Mouse (Mus musculus): Measurements from ENCODE around the gene Rcsd1. TPM values are rescaled to one million over a fixed set of nuclear protein-coding genes. Genes with fewer than 3 reads are reported as not detected.

Gene Rcsd1
- total and polyA plus RNA-seq, 3 experiments, result 22.7 to 81.1 (median 35.7) TPM

GRCm38 (mm10) chr1:165735826-165736818 lies 26.6 kb upstream of the Rcsd1 start:
- Histone ChIP-seq H3K27me3 (replicated peaks) (no peaks in the 10 kb centered on the region), H3K9ac (ENCODE audit: insufficient read depth, low read depth) (peak overlapping the region; percentile 21; the same call in 1 of the 2 replicates), H3K27ac (ENCODE audit: insufficient read depth, low read depth) (no peak overlapping the region), H3K9me3 (replicated peaks; ENCODE audit: low read length) (no peaks in the 10 kb centered on the region), H3K4me1 (ENCODE audit: control insufficient read depth in 1 of 2, insufficient read depth in 2 of 2) (peaks cover 0 to 13% of the 10 kb centered on the region in 2 experiments; a peak in 2 of 4 replicates), H3K36me3 (replicated peaks in 1 of 2; ENCODE audit: control insufficient read depth in 1 of 2, insufficient read depth in 1 of 2, low read length in 1 of 2) (no peaks in the 10 kb centered on the region), H3K4me3 (replicated peaks in 1 of 3; ENCODE audit: low read depth in 2 of 3, low read length in 2 of 3, poor library complexity in 1 of 3) (no peak overlapping the region), H3K4me2 (ENCODE audit: insufficient read depth, low read depth, poor library complexity, severe bottlenecking) (peak overlapping the region; percentile 49; the same call in 1 of the 2 replicates), H3K79me2 (replicated peaks; ENCODE audit: control insufficient read depth, extremely low read depth, insufficient read depth, poor library complexity, severe bottlenecking) (no peaks in the 10 kb centered on the region)
- DNase-seq (ENCODE audit: extremely low read depth), result peak; percentile 91
- in situ Hi-C loops (cut with MboI; ENCODE audit: low pct_ligation_motif_present, low pct_unique_long_range_greater_than_20kb, low sequenced_read_pairs) (loop anchor here (5.0 kb wide), 2 partner anchors 74 to 154 kb away; no protein-coding TSS in a partner anchor), dilution Hi-C loops (cut with MboI; ENCODE audit: extremely low pct_ligation_motif_present, extremely low pct_unique_long_range_greater_than_20kb, low sequenced_read_pairs) (no loop called here)
- TF ChIP-seq CTCF (conservative IDR thresholded peaks at IDR 0.05 in 1 of 2, IDR thresholded peaks at IDR 0.05 in 1 of 2; ENCODE audit: low read depth in 2 of 2, low read length in 2 of 2) (peak; percentile 93 to 99), HCFC1 (IDR thresholded peaks at IDR 0.05; ENCODE audit: low read depth, low read length) (0 out of 2 replicates have a peak, but pooled peaks have one; percentile 23), EP300 (IDR thresholded peaks at IDR 0.05; ENCODE audit: low read length) (no peak), MXI1 (IDR thresholded peaks at IDR 0.05; ENCODE audit: low read depth, low read length) (peak; percentile 72), RAD21 (IDR thresholded peaks at IDR 0.05; ENCODE audit: low read depth, low read length) (no peak; the same call in none of the 2 replicates), RCOR1 (conservative IDR thresholded peaks at IDR 0.05; ENCODE audit: low read depth, low read length) (no peak), CHD2 (IDR thresholded peaks at IDR 0.05; ENCODE audit: low read length) (no peak), MAX (IDR thresholded peaks at IDR 0.05; ENCODE audit: low read length) (peak; percentile 76), MYC (IDR thresholded peaks at IDR 0.05; ENCODE audit: low read depth, low read length) (peak; percentile 89), USF1 (IDR thresholded peaks at IDR 0.05; ENCODE audit: low read depth, low read length) (no peak), TBP (conservative IDR thresholded peaks at IDR 0.05; ENCODE audit: low read depth, low read length) (no peak), USF2 (conservative IDR thresholded peaks at IDR 0.05; ENCODE audit: low read depth, low read length) (no peak), ETS1 (conservative IDR thresholded peaks at IDR 0.05; ENCODE audit: low read depth, low read length) (no peak; the same call in 1 of the 2 replicates), TCF12 (IDR thresholded peaks at IDR 0.05; ENCODE audit: low read depth, low read length) (no peak), JUND (conservative IDR thresholded peaks at IDR 0.05; ENCODE audit: low read depth, low read length) (peak; percentile 52; the same call in 1 of the 2 replicates), SMC3 (IDR thresholded peaks at IDR 0.05; ENCODE audit: low read depth, low read length) (peak; percentile 100), POLR2A (IDR thresholded peaks at IDR 0.05; ENCODE audit: low read depth, low read length) (no peak), ELF1 (IDR thresholded peaks at IDR 0.05; ENCODE audit: low read depth, low read length) (0 out of 2 replicates have a peak, but pooled peaks have one; percentile 36), IRF4 (IDR thresholded peaks at IDR 0.05; ENCODE audit: low read depth, low read length) (peak; percentile 56), GABPA (IDR thresholded peaks at IDR 0.05; ENCODE audit: insufficient replicate concordance, low read depth, low read length) (no peak), SIN3A (IDR thresholded peaks at IDR 0.05; ENCODE audit: low read length) (peak; percentile 89), MAFK (IDR thresholded peaks at IDR 0.05; ENCODE audit: insufficient replicate concordance, low read length) (peak; percentile 35; the same call in 1 of the 2 replicates), MEF2A (IDR thresholded peaks at IDR 0.05; ENCODE audit: borderline replicate concordance, low read depth, low read length) (peak; percentile 65), BHLHE40 (IDR thresholded peaks at IDR 0.05; ENCODE audit: low read depth, low read length) (no peak), CHD1 (IDR thresholded peaks at IDR 0.05; ENCODE audit: low read depth, low read length) (no peak), PAX5 (IDR thresholded peaks at IDR 0.05; ENCODE audit: low read length) (no peak), ZKSCAN1 (IDR thresholded peaks at IDR 0.05; ENCODE audit: borderline replicate concordance, low read depth, low read length) (no peak), NRF1 (IDR thresholded peaks at IDR 0.05; ENCODE audit: low read depth, low read length) (0 out of 2 replicates have a peak, but pooled peaks have one; percentile 18), POLR2AphosphoS2 (IDR thresholded peaks at IDR 0.05; ENCODE audit: low read depth, low read length) (no peak), ZNF384 (IDR thresholded peaks at IDR 0.05; ENCODE audit: low read depth, low read length) (no peak), KAT2A (IDR thresholded peaks at IDR 0.05; ENCODE audit: insufficient replicate concordance, low read length) (no peak), JUN (IDR thresholded peaks at IDR 0.05; ENCODE audit: insufficient read depth, low read depth, low read length) (no peak), E2F4 (IDR thresholded peaks at IDR 0.05; ENCODE audit: insufficient replicate concordance, low read depth, low read length) (no peak), ZMIZ1 (IDR thresholded peaks at IDR 0.05; ENCODE audit: low read depth, low read length) (no peak), MAZ (IDR thresholded peaks at IDR 0.05; ENCODE audit: low read depth, low read length) (peak; percentile 65; the same call in 1 of the 2 replicates), NELFE (IDR thresholded peaks at IDR 0.05; ENCODE audit: low read depth, low read length) (peak; percentile 41; the same call in 1 of the 2 replicates), UBTF (IDR thresholded peaks at IDR 0.05; ENCODE audit: low read depth, low read length) (no peak)
